Mouse (Mus musculus): ENCODE data around the gene Riiad1.

GRCm38 (mm10) chr3:94465632-94466430 lies 14.3 kb downstream of the Riiad1 start:
- TF ChIP-seq CTCF (IDR thresholded peaks at IDR 0.05; ENCODE audit: insufficient read depth, low read length) = no peak
- no peak for TF ChIP-seq POLR2A (IDR thresholded peaks at IDR 0.05; ENCODE audit: borderline replicate concordance, extremely low read depth, low read depth, low read length)
